Mouse (Mus musculus) liver, embryonic 14.5 days (tissue): Measurements from ENCODE around the gene Asb18.

Experiments
- CTCF ChIP-seq: IDR thresholded peaks from 2 replicates; pipeline ENCODE4 v1.5.1; 2016; ENCODE audit warnings: antibody characterized with exemption, low read depth, control low read depth
- EP300 ChIP-seq: IDR thresholded peaks from 2 replicates; pipeline ENCODE4 v1.6.1; 2016; ENCODE audit warnings: antibody characterized with exemption, low read depth

GRCm38 (mm10) chr1:89933028-89933427 lies 81.4 kb downstream of the Asb18 start:
- no peak for TF ChIP-seq CTCF
- no peak for TF ChIP-seq EP300
